Mouse (Mus musculus) intestine, postnatal 0 days (tissue): Measurements from ENCODE around the gene Ankrd6. TPM values are rescaled to one million over a fixed set of nuclear protein-coding genes. Genes with fewer than 3 reads are reported as not detected.

ENCODE experiments used
- ATAC-seq: fragments of 200-750 bp; cut with Nextera tagmentation; 2 replicates; pipeline ENCODE4 v1.8.0; 2017; ENCODE audit warnings: mild to moderate bottlenecking, moderate TSS enrichment, moderate library complexity
- H3K27ac ChIP-seq: fragments of 300-500 bp; sonication (generic); 2 replicates; pipeline ENCODE4 v1.5.1; 2014; ENCODE audit warnings: mild to moderate bottlenecking, low read depth, low read length, moderate library complexity
- H3K27me3 ChIP-seq: fragments of 300-500 bp; sonication (generic); replicated peaks from 2 replicates; pipeline ENCODE4 v1.6.1; 2014; ENCODE audit warnings: low read length, mixed read lengths; ENCODE audit not compliant: control insufficient read depth, insufficient read depth
- H3K36me3 ChIP-seq: fragments of 300-500 bp; sonication (generic); 2 replicates; pipeline ENCODE4 v1.6.1; 2014; ENCODE audit warnings: mild to moderate bottlenecking, moderate library complexity; ENCODE audit not compliant: control insufficient read depth, insufficient read depth
- H3K4me1 ChIP-seq: fragments of 300-500 bp; sonication (generic); replicated peaks from 2 replicates; pipeline ENCODE4 v1.6.1; 2014; ENCODE audit warnings: antibody characterized with exemption, low read length, mixed read lengths; ENCODE audit not compliant: control insufficient read depth, insufficient read depth
- H3K4me2 ChIP-seq: fragments of 300-500 bp; sonication (generic); replicated peaks from 2 replicates; pipeline ENCODE4 v1.6.1; 2014; ENCODE audit warnings: low read depth, mild to moderate bottlenecking, moderate library complexity
- H3K4me3 ChIP-seq: fragments of 300-500 bp; sonication (generic); 2 replicates; pipeline ENCODE4 v1.5.1; 2014; ENCODE audit warnings: low read depth, low read length
- H3K9ac ChIP-seq: fragments of 300-500 bp; sonication (generic); 2 replicates; pipeline ENCODE4 v1.6.1; 2014; ENCODE audit warnings: mild to moderate bottlenecking, low read depth, low read length
- H3K9me3 ChIP-seq: fragments of 300-500 bp; sonication (generic); 2 replicates; pipeline ENCODE4 v1.6.1; 2016; ENCODE audit warnings: mixed run types; ENCODE audit not compliant: control insufficient read depth
- CTCF ChIP-seq: sonication (generic); IDR thresholded peaks from 2 replicates; pipeline ENCODE4 v1.5.1; 2016; ENCODE audit warnings: low read depth, mild to moderate bottlenecking, control low read depth, antibody characterized with exemption, moderate library complexity
- WGBS: fragments of 180-500 bp; shearing (Covaris S2); extraction: QIAGEN DNeasy Blood & Tissue Kit; methylation state at CpG from one replicate; pipeline ENCODE4 v1.1.7; 2014; 5-methylcytosine and 5-hydroxymethylcytosine counted together
- polyA plus RNA-seq: library from polyadenylated mRNA; unstranded; fragments of >200 nt; fragmentation: Nextera tagmentation; extraction: Ambion mirVana; gene quantifications from 2 replicates; pipeline ENCODE4 v1.2.1, GENCODE M21; 2015

Ankrd6 gene
- polyA plus RNA-seq, 1 experiment from 2014 or later: 1.3 TPM

- H3K9me3 ChIP-seq: 0 out of 2 replicates have a peak, but pooled peaks cover 2% of the 10 kb centered on the region
- ATAC-seq: no peak
- H3K9ac ChIP-seq: no peak overlapping the region
- H3K27me3 ChIP-seq: no peaks in the 10 kb centered on the region
- H3K36me3 ChIP-seq: no peaks in the 10 kb centered on the region
- H3K4me1 ChIP-seq: no peaks in the 10 kb centered on the region
- no peak overlapping the region for H3K4me2 ChIP-seq
- no peak overlapping the region for H3K4me3 ChIP-seq
- TF ChIP-seq CTCF: no peak
- H3K27ac ChIP-seq: no peak overlapping the region
- 85% methylated on average over 1 of the region's 1 CpGs for WGBS
Measured at GRCm38 (mm10) chr4:32787110-32787509, 163.5 kb downstream of the Ankrd6 start.

DNA sequence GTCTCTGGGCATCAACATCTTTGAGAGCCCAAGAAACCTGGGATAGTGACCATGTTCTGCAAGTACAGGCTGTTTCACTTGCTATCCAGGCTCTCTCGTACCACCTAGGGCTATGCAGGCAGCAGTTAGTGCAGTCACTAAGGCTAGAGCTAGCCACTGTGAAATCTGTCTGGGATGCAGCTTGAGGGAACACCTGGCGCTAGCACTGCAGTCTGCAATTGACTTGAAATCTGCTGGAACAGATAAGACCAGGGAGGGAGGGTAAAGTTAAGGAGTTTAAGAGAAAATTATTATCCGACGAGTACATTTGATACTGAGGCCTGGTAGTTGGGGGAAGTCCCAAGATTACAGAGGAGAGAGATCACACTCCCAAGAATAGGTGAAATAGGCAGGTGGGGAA is 170.6 kb downstream of the Ankrd6 start:
- TF ChIP-seq CTCF: no peak
- Histone ChIP-seq H3K9ac (no peak overlapping the region), H3K36me3 (peaks cover 9% of the 10 kb centered on the region; the same call in 1 of the 2 replicates), H3K4me3 (no peak overlapping the region), H3K9me3 (no peaks in the 10 kb centered on the region), H3K27me3 (no peaks in the 10 kb centered on the region), H3K4me2 (no peak overlapping the region), H3K4me1 (no peaks in the 10 kb centered on the region), H3K27ac (no peak overlapping the region)
- no peak for ATAC-seq
- WGBS: 96% methylated on average over 4 of the region's 4 CpGs

DNA sequence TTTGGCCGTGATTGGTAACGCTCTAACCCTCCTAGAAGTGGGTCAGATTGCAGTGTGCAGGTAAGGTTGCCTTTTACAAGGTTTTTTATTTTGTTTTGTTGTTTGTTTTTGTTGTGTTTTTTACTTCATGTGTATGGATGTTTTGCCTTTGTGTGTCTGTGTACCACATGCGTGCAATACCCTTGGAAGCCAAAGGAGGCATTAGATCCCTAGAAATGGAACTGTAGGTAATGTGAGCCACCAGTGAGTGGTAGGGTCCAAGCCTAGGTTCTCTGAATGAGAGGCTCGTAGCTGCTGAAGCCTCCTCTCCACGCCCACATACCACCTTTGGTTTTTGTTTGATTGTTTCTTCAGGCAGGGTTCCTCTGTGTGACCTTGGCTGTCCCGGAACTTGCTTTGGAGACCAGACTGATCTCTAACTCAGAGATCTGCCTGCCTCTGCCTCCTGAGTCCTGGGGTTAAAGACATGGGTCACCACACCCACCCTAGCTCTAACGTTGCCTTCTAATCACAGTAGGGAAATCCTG is 180.3 kb downstream of the Ankrd6 start:
- H3K36me3 ChIP-seq: peaks cover 43% of the 10 kb centered on the region

DNA sequence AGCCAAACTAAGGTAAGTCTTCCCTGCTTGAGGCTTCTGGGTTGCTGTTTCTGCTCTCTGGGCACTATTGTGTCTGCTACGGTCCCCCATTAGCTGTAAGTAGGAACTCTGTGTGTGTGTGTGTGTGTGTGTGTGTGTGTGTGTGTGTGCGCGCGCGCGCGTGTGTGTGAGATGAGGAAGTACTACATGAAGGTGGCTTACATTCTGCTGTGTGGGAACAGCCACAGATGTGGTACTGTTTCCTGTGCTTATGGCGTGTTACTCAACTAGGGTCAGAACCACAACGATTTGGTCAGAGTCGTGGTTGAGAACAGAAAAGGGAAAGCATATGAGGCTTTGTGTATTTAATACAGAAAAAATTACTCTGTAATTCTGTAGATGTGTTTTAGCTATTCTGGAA is 182.6 kb downstream of the Ankrd6 start:
- no peak for ATAC-seq
- Histone ChIP-seq H3K4me3 (no peak overlapping the region), H3K36me3 (peaks cover 38% of the 10 kb centered on the region), H3K27ac (no peak overlapping the region), H3K9me3 (no peaks in the 10 kb centered on the region), H3K4me1 (no peaks in the 10 kb centered on the region), H3K27me3 (no peaks in the 10 kb centered on the region), H3K9ac (no peak overlapping the region), H3K4me2 (no peak overlapping the region)
- no peak for TF ChIP-seq CTCF
- 87% methylated on average over 10 of the region's 10 CpGs for WGBS

More for the DNA sequence above, 180.3 kb downstream of the Ankrd6 start:
- Histone ChIP-seq H3K27me3 (no peaks in the 10 kb centered on the region), H3K4me1 (no peaks in the 10 kb centered on the region), H3K9ac (no peak overlapping the region), H3K9me3 (no peaks in the 10 kb centered on the region), H3K4me2 (no peak overlapping the region), H3K27ac (no peak overlapping the region), H3K4me3 (no peak overlapping the region)
- no peak for ATAC-seq
- 95% methylated on average over 7 of the region's 7 CpGs for WGBS
- peak; percentile 57 for TF ChIP-seq CTCF

DNA sequence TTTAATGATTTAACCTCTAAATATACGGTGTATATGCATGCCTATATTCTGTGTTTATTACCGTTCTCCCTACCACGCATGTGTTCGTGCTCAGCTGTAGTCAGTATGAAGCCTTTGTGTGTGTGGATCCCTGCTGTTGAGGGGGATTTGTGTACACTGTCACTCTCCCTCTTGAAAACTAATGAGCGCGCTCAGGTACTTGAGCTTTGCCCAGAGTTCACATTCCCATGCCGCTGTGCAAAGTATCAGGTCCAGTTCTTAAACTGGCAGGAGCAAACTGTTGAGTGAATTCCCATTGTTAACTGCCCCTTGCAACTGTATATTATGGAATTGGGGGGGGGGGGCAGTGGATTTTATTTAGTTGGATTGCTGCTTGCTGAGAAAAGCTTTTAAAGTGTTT is 183.2 kb downstream of the Ankrd6 start:
- Histone ChIP-seq H3K4me3 (no peak overlapping the region), H3K9me3 (no peaks in the 10 kb centered on the region), H3K27ac (no peak overlapping the region), H3K4me2 (no peak overlapping the region), H3K27me3 (no peaks in the 10 kb centered on the region), H3K9ac (no peak overlapping the region), H3K4me1 (no peaks in the 10 kb centered on the region), H3K36me3 (peaks cover 38% of the 10 kb centered on the region)
- no peak for ATAC-seq
- 94% methylated on average over 7 of the region's 7 CpGs for WGBS
- no peak for TF ChIP-seq CTCF

DNA sequence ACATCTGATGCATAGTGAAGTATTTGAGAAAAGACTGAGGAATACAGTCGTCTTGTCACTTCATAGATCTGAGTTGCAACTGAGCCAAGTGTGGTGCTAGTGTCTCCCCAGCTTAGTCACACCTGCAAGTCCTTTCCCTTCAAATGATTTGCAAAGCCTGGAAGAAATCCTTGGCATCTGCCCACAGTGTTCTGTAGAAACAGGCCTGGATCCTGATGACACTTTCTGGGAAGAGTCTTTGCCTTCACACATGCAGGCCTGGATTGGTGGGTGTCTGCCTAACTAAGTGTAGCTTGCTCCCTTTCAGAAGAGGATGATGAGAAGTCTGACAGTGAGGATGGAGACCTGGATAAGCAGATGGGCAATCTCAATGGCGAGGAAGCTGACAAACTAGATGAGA is 193.2 kb downstream of the Ankrd6 start:
- Histone ChIP-seq H3K4me2 (no peak overlapping the region), H3K36me3 (peaks cover 50% of the 10 kb centered on the region), H3K4me1 (no peaks in the 10 kb centered on the region), H3K27ac (no peak overlapping the region), H3K27me3 (no peaks in the 10 kb centered on the region), H3K4me3 (no peak overlapping the region), H3K9me3 (no peaks in the 10 kb centered on the region), H3K9ac (no peak overlapping the region)
- TF ChIP-seq CTCF: no peak
- 87% methylated on average over 2 of the region's 2 CpGs for WGBS
- ATAC-seq: no peak

Other genes starting within 250 kb of the Ankrd6 start
- gene Lyrm2, start 150.6 kb downstream of the Ankrd6 start, polyA plus RNA-seq: 92.4 and 97.8 TPM in 2 replicates
- 51.9 and 56.4 TPM in 2 replicates for gene Rragd, start 32.2 kb upstream of the Ankrd6 start, polyA plus RNA-seq
- 33.3 and 36.8 TPM in 2 replicates for gene Ube2j1, start 80.6 kb upstream of the Ankrd6 start, polyA plus RNA-seq
- 0.07 TPM in 1 of 2 replicates, not detected in the other for gene Gabrr2, start 112.2 kb upstream of the Ankrd6 start, polyA plus RNA-seq
- 0.12 and 0.20 TPM in 2 replicates for gene Gabrr1, start 181.7 kb upstream of the Ankrd6 start, polyA plus RNA-seq
- 1.8 and 1.9 TPM in 2 replicates for gene Pm20d2, start 238.9 kb upstream of the Ankrd6 start, polyA plus RNA-seq